Mouse (Mus musculus) natural killer cell, adult 2 months (primary cell): ENCODE results near the gene Ccdc105.

ENCODE experiments used
- DNase-seq, 2 experiments: peaks; one replicate each; pipeline ENCODE4 v3.0.0; 2022; ENCODE audit warnings: low spot score in 2 of 2

Gene Ccdc105

GRCm38 (mm10) chr10:78752452-78753191 lies at the start of gene Ccdc105:
Gene Ccdc105 (minus strand): TSS chr10:78753065.
- DNase-seq: no peak

- DNase-seq: no peak
These were observed 48.6 kb upstream of the Ccdc105 start for GRCm38 (mm10) chr10:78801449-78801848.

GRCm38 (mm10) chr10:78790561-78790960 lies 37.7 kb upstream of the Ccdc105 start:
- no peak for DNase-seq

GRCm38 (mm10) chr10:78787566-78788087 lies 34.8 kb upstream of the Ccdc105 start:
- no peak for DNase-seq

GRCm38 (mm10) chr10:78779981-78780651 lies 27.3 kb upstream of the Ccdc105 start, which contains the start of gene Slc1a6:
Gene Slc1a6 (plus strand): TSS chr10:78780496.
- no peak for DNase-seq

GRCm38 (mm10) chr10:78779527-78779926 lies 26.7 kb upstream of the Ccdc105 start:
- DNase-seq: no peak

GRCm38 (mm10) chr10:78775830-78776229 lies 23.0 kb upstream of the Ccdc105 start:
- DNase-seq: no peak

- no peak for DNase-seq
These were observed 12.7 kb upstream of the Ccdc105 start for GRCm38 (mm10) chr10:78765570-78765969.

GRCm38 (mm10) chr10:78756021-78756420 lies 3.2 kb upstream of the Ccdc105 start:
- DNase-seq: peak in 1 of 2 experiments; percentile 21

- no peak for DNase-seq
These were observed 3.9 kb downstream of the Ccdc105 start for GRCm38 (mm10) chr10:78748946-78749345.

GRCm38 (mm10) chr10:78748161-78748560 lies 4.7 kb downstream of the Ccdc105 start:
- no peak for DNase-seq

- no peak for DNase-seq
These were observed 5.7 kb downstream of the Ccdc105 start for GRCm38 (mm10) chr10:78747035-78747721.

- DNase-seq: no peak
These were observed 7.2 kb downstream of the Ccdc105 start for GRCm38 (mm10) chr10:78745453-78746232.

GRCm38 (mm10) chr10:78743721-78744120 lies 9.1 kb downstream of the Ccdc105 start:
- DNase-seq: no peak

- no peak for DNase-seq
These were observed 13.0 kb downstream of the Ccdc105 start for GRCm38 (mm10) chr10:78739821-78740220.

GRCm38 (mm10) chr10:78727876-78728275 lies 25.0 kb downstream of the Ccdc105 start:
- no peak for DNase-seq

- no peak for DNase-seq
These were observed 25.8 kb downstream of the Ccdc105 start for GRCm38 (mm10) chr10:78727035-78727434.

GRCm38 (mm10) chr10:78723416-78723815 lies 29.4 kb downstream of the Ccdc105 start:
- no peak for DNase-seq

GRCm38 (mm10) chr10:78722654-78723053 lies 30.2 kb downstream of the Ccdc105 start:
- no peak for DNase-seq

- DNase-seq: no peak
These were observed 30.8 kb downstream of the Ccdc105 start for GRCm38 (mm10) chr10:78722036-78722435.

- DNase-seq: no peak
These were observed 34.8 kb downstream of the Ccdc105 start, which contains the start of gene Casp14 for GRCm38 (mm10) chr10:78718056-78718455. Gene Casp14 (minus strand): TSS chr10:78718294.
